Mouse (Mus musculus) liver, embryonic 16.5 days (tissue): ENCODE results near the gene Rora. TPM values are rescaled to one million over a fixed set of nuclear protein-coding genes. Genes with fewer than 3 reads are reported as not detected.

Source experiments
- ATAC-seq: fragments of 200-750 bp; cut with Nextera tagmentation; 2 replicates; pipeline ENCODE4 v1.8.0; 2017; ENCODE audit warnings: low read depth, mild to moderate bottlenecking, moderate number of reproducible peaks, moderate library complexity
- H3K27ac ChIP-seq: fragments of 300-500 bp; sonication (generic); 2 replicates; pipeline ENCODE4 v1.5.1; 2014; ENCODE audit warnings: mild to moderate bottlenecking, low read length
- H3K27me3 ChIP-seq: fragments of 300-500 bp; sonication (generic); 2 replicates; pipeline ENCODE4 v1.6.1; 2014; ENCODE audit warnings: low read depth, low read length, mixed read lengths; ENCODE audit not compliant: control insufficient read depth, insufficient read depth
- H3K36me3 ChIP-seq: fragments of 300-500 bp; sonication (generic); 2 replicates; pipeline ENCODE4 v1.6.1; 2014; ENCODE audit warnings: mild to moderate bottlenecking; ENCODE audit not compliant: control insufficient read depth, insufficient read depth
- H3K4me1 ChIP-seq: fragments of 300-500 bp; sonication (generic); 2 replicates; pipeline ENCODE4 v1.6.1; 2014; ENCODE audit warnings: low read depth, low read length, mixed read lengths; ENCODE audit not compliant: control insufficient read depth
- H3K4me2 ChIP-seq: fragments of 300-500 bp; sonication (generic); 2 replicates; pipeline ENCODE4 v1.6.1; 2014; ENCODE audit warnings: low read depth, low read length, mixed read lengths
- H3K4me3 ChIP-seq: fragments of 300-500 bp; sonication (generic); 2 replicates; pipeline ENCODE4 v1.5.1; 2014; ENCODE audit warnings: low read depth, mild to moderate bottlenecking, low read length
- H3K9ac ChIP-seq: fragments of 300-500 bp; sonication (generic); 2 replicates; pipeline ENCODE4 v1.6.1; 2014; ENCODE audit warnings: low read depth, low read length
- H3K9me3 ChIP-seq: fragments of 300-500 bp; sonication (generic); replicated peaks from 2 replicates; pipeline ENCODE4 v1.6.1; 2016; ENCODE audit warnings: low read length; ENCODE audit not compliant: control insufficient read depth
- WGBS: fragments of 180-500 bp; shearing (Covaris S2); extraction: QIAGEN DNeasy Blood & Tissue Kit; methylation state at CpG from one replicate; pipeline ENCODE4 v1.1.7; 2014; ENCODE audit not compliant: insufficient replicate concordance; 5-methylcytosine and 5-hydroxymethylcytosine counted together
- polyA plus RNA-seq: library from polyadenylated mRNA; unstranded; fragments of >200 nt; fragmentation: Nextera tagmentation; extraction: Ambion mirVana; gene quantifications from 2 replicates; pipeline ENCODE4 v1.2.1, GENCODE M21; 2015

The Rora gene
- polyA plus RNA-seq, 1 experiment from 2014 or later, result 10.6 TPM

- Histone ChIP-seq H3K27ac (peak overlapping the region; percentile 73), H3K4me2 (no peak overlapping the region), H3K9me3 (no peaks in the 10 kb centered on the region), H3K9ac (no peak overlapping the region), H3K4me3 (no peak overlapping the region), H3K36me3 (no peaks in the 10 kb centered on the region), H3K27me3 (no peaks in the 10 kb centered on the region), H3K4me1 (peaks cover 10% of the 10 kb centered on the region)
- peak; percentile 50; the same call in 1 of the 2 replicates for ATAC-seq
- 63% methylated on average over 8 of the region's 8 CpGs for WGBS
Measured at GRCm38 (mm10) chr9:69334106-69334505, 680.5 kb downstream of the Rora start.

GRCm38 (mm10) chr9:69336063-69336462 is 682.5 kb downstream of the Rora start:
- H3K27ac ChIP-seq, result no peak overlapping the region
- peaks cover 10% of the 10 kb centered on the region for H3K4me1 ChIP-seq

DNA sequence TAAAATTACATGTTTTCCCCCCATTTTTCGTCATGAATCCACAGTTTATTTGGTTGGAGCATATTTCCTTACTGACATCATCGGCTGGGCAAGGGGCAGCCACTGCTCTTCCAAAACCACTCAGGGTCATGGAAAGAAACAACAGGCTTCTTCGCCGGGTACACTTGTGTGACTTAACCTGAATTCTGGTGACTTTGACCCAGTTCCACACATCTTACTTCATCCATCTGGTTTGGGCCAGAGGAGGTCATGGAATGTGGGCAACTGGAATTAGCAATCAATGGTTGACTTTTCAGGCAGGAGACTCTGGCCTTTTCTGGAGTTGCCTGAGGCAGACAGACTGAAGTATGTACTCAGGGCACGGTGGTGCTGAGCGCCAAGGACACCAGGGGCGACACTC is 685.6 kb downstream of the Rora start:
- 0 out of 2 replicates have a peak overlapping the region, but pooled peaks have one; percentile 25 for H3K27ac ChIP-seq
- H3K9me3 ChIP-seq, result no peaks in the 10 kb centered on the region
- no peaks in the 10 kb centered on the region; the same call in 1 of the 2 replicates for H3K4me1 ChIP-seq
- H3K9ac ChIP-seq, result no peak overlapping the region
- H3K27me3 ChIP-seq, result no peaks in the 10 kb centered on the region
- no peak overlapping the region for H3K4me2 ChIP-seq
- ATAC-seq, result peak; percentile 21; the same call in 1 of the 2 replicates
- 62% methylated on average over 7 of the region's 7 CpGs for WGBS
- no peak overlapping the region for H3K4me3 ChIP-seq
- H3K36me3 ChIP-seq, result no peaks in the 10 kb centered on the region

More at GRCm38 (mm10) chr9:69336063-69336462, 682.5 kb downstream of the Rora start:
- Histone ChIP-seq H3K36me3 (no peaks in the 10 kb centered on the region), H3K4me3 (no peak overlapping the region), H3K4me2 (no peak overlapping the region), H3K9ac (no peak overlapping the region), H3K9me3 (no peaks in the 10 kb centered on the region), H3K27me3 (no peaks in the 10 kb centered on the region)
- 24% methylated on average over 6 of the region's 6 CpGs for WGBS
- ATAC-seq, result no peak

DNA sequence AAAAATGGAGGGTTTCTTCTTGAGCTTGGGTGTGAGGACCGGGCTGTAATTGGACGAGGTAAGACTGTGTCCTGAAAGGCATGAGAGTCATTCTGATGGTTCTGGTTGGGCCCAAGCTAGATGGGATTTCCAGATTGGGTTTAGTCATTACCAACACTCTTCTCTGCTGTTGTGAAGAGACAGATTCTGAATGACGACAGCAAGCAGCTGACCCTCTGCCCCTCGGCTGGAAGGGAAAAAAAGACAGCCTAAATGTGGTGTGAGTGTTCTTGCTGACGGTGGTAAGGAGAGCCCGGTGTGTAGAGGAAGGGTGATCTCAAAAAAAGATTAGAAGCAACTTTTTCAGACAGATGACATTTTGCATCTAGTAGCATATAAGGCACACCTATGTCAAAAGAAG is 686.2 kb downstream of the Rora start:
- H3K9ac ChIP-seq, result no peak overlapping the region
- H3K9me3 ChIP-seq, result no peaks in the 10 kb centered on the region
- H3K27ac ChIP-seq, result no peak overlapping the region
- H3K36me3 ChIP-seq, result no peaks in the 10 kb centered on the region
- no peak overlapping the region for H3K4me3 ChIP-seq
- no peaks in the 10 kb centered on the region for H3K27me3 ChIP-seq
- 58% methylated on average over 6 of the region's 6 CpGs for WGBS
- no peak for ATAC-seq
- H3K4me1 ChIP-seq, result no peaks in the 10 kb centered on the region; the same call in 1 of the 2 replicates
- no peak overlapping the region for H3K4me2 ChIP-seq

GRCm38 (mm10) chr9:69340421-69340820 is 686.8 kb downstream of the Rora start:
- H3K4me3 ChIP-seq, result no peak overlapping the region
- H3K9ac ChIP-seq, result no peak overlapping the region
- ATAC-seq, result no peak
- H3K36me3 ChIP-seq, result no peaks in the 10 kb centered on the region
- WGBS, result 66% methylated on average over 7 of the region's 7 CpGs
- H3K4me2 ChIP-seq, result no peak overlapping the region
- no peak overlapping the region for H3K27ac ChIP-seq
- H3K27me3 ChIP-seq, result no peaks in the 10 kb centered on the region
- no peaks in the 10 kb centered on the region; the same call in 1 of the 2 replicates for H3K4me1 ChIP-seq
- H3K9me3 ChIP-seq, result no peaks in the 10 kb centered on the region

GRCm38 (mm10) chr9:69343881-69344280 is 690.3 kb downstream of the Rora start:
- Histone ChIP-seq H3K9ac (no peak overlapping the region), H3K9me3 (no peaks in the 10 kb centered on the region), H3K4me1 (no peaks in the 10 kb centered on the region; the same call in 1 of the 2 replicates), H3K27me3 (no peaks in the 10 kb centered on the region), H3K27ac (no peak overlapping the region), H3K4me3 (no peak overlapping the region), H3K4me2 (no peak overlapping the region), H3K36me3 (no peaks in the 10 kb centered on the region)
- WGBS, result 81% methylated on average over 10 of the region's 10 CpGs
- ATAC-seq, result no peak

GRCm38 (mm10) chr9:69345550-69345949 is 692.0 kb downstream of the Rora start:
- WGBS, result 46% methylated on average over 6 of the region's 6 CpGs
- Histone ChIP-seq H3K36me3 (no peaks in the 10 kb centered on the region), H3K27me3 (no peaks in the 10 kb centered on the region), H3K27ac (no peak overlapping the region), H3K9me3 (no peaks in the 10 kb centered on the region), H3K4me1 (no peaks in the 10 kb centered on the region), H3K9ac (no peak overlapping the region), H3K4me2 (no peak overlapping the region), H3K4me3 (no peak overlapping the region)
- no peak for ATAC-seq

DNA sequence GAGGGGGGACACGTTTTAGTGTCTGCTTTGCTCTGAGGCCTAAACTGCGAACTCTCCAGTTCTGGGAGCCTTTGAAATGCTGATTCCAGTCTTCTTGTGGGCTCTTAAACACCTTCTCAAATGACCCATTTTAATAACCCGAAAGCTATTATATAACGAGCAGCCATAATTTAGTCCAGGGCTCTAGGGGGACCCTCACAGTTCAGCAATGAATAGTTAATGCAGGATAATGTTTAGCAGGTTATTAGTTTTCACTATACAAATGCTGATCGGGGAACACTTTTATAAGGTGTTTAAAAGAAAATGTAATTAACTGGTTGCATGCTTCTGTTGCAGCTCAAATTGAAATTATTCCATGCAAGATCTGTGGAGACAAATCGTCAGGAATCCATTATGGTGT is 694.2 kb downstream of the Rora start:
- no peak overlapping the region for H3K27ac ChIP-seq
- no peak overlapping the region for H3K4me3 ChIP-seq
- H3K9me3 ChIP-seq, result no peaks in the 10 kb centered on the region
- H3K27me3 ChIP-seq, result no peaks in the 10 kb centered on the region
- no peak overlapping the region for H3K9ac ChIP-seq
- no peaks in the 10 kb centered on the region for H3K4me1 ChIP-seq
- H3K4me2 ChIP-seq, result no peak overlapping the region
- no peaks in the 10 kb centered on the region for H3K36me3 ChIP-seq
- no peak for ATAC-seq
- WGBS, result 70% methylated on average over 6 of the region's 6 CpGs

DNA sequence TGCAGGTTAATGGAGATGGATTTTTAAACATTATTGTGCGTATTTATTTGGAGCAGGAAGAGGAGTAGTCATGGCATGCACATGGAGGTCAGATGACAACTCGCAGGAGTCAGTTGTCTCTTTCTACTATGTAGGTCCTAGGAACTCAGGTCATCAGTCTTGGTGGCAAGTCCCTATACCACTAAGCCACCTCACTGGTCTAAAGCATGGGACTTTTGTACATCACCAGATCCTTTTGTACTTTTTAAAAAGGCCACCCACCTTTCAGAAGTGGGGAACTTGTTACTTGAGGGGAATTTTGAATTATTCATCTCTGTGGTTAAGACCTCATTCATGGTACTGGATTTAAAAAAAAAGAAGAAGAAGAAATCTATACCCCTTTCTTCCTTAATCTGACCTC is 696.0 kb downstream of the Rora start:
- H3K4me3 ChIP-seq, result no peak overlapping the region
- H3K9ac ChIP-seq, result no peak overlapping the region
- H3K9me3 ChIP-seq, result no peaks in the 10 kb centered on the region
- no peak for ATAC-seq
- H3K27ac ChIP-seq, result no peak overlapping the region
- H3K27me3 ChIP-seq, result no peaks in the 10 kb centered on the region
- no peaks in the 10 kb centered on the region for H3K36me3 ChIP-seq
- H3K4me1 ChIP-seq, result no peaks in the 10 kb centered on the region
- WGBS, result 65% methylated on average over 2 of the region's 2 CpGs
- no peak overlapping the region for H3K4me2 ChIP-seq
